Mouse (Mus musculus): ENCODE results near the gene 4930544G11Rik.

GRCm38 (mm10) chr6:65933177-65933576 is 19.2 kb upstream of the 4930544G11Rik start:
- no peak for TF ChIP-seq POLR2A (IDR thresholded peaks at IDR 0.05; ENCODE audit: borderline replicate concordance, extremely low read depth, low read depth, low read length)
- no peak for TF ChIP-seq CTCF (IDR thresholded peaks at IDR 0.05; ENCODE audit: insufficient read depth, low read length)

Data from lung, adult 2 months (tissue).